Mouse (Mus musculus) limb, embryonic 15.5 days (tissue): Measurements from ENCODE around the gene Pard6b. TPM values are rescaled to one million over a fixed set of nuclear protein-coding genes. Genes with fewer than 3 reads are reported as not detected.

ENCODE experiments used
- ATAC-seq: fragments of 200-750 bp; cut with Nextera tagmentation; 2 replicates; pipeline ENCODE4 v1.8.0; 2017; ENCODE audit warnings: low read depth, moderate TSS enrichment; ENCODE audit not compliant: insufficient number of reproducible peaks, low FRiP score, low TSS enrichment
- H3K27ac ChIP-seq: fragments of 300-500 bp; sonication (generic); 2 replicates; pipeline ENCODE4 v1.5.1; 2015; ENCODE audit warnings: moderate library complexity, mild to moderate bottlenecking, inconsistent platforms
- H3K27me3 ChIP-seq: fragments of 300-500 bp; sonication (generic); 2 replicates; pipeline ENCODE4 v1.6.1; 2015; ENCODE audit warnings: inconsistent platforms
- H3K36me3 ChIP-seq: fragments of 300-500 bp; sonication (generic); 2 replicates; pipeline ENCODE4 v1.6.1; 2015; ENCODE audit warnings: inconsistent platforms
- H3K4me1 ChIP-seq: fragments of 300-500 bp; sonication (generic); 2 replicates; pipeline ENCODE4 v1.6.1; 2015; ENCODE audit warnings: inconsistent platforms
- H3K4me2 ChIP-seq: fragments of 300-500 bp; sonication (generic); 2 replicates; pipeline ENCODE4 v1.6.1; 2015; ENCODE audit warnings: mild to moderate bottlenecking, inconsistent platforms
- H3K4me3 ChIP-seq: fragments of 300-500 bp; sonication (generic); 2 replicates; pipeline ENCODE4 v1.5.1; 2015; ENCODE audit warnings: mild to moderate bottlenecking, inconsistent platforms
- H3K9ac ChIP-seq: fragments of 300-500 bp; sonication (generic); 2 replicates; pipeline ENCODE4 v1.6.1; 2015; ENCODE audit warnings: inconsistent platforms
- H3K9me3 ChIP-seq: fragments of 300-500 bp; sonication (generic); 2 replicates; pipeline ENCODE4 v1.6.1; 2016; ENCODE audit warnings: inconsistent platforms
- WGBS: fragments of 180-500 bp; shearing (Covaris S2); methylation state at CpG from one replicate; pipeline ENCODE4 v1.1.7; 2015; 5-methylcytosine and 5-hydroxymethylcytosine counted together
- polyA plus RNA-seq: library from polyadenylated mRNA; unstranded; fragments of >200 nt; fragmentation: Nextera tagmentation; extraction: Ambion mirVana; gene quantifications from 2 replicates; pipeline ENCODE4 v1.2.1, GENCODE M21; 2015

The Pard6b gene
- polyA plus RNA-seq, 1 experiment from 2014 or later = 3.8 TPM

DNA sequence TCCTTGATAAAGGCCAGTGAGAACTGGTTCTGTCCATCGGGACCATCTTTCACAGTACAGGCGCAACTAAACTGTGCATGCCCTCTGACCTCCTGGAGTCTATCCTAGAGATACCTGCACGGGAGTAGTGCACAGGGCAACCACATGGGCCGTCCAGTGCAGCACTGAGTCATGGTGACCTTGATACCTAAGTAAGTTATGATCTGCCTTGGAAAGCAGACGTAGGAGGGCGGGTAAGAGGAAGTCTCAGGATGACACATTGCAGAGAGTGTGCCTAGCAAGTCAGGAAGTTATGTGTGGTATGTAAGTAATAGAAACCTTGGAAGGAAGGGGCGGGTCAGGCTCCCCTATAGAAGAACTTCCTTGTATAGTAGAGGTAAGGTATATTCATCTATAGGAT is 15.3 kb upstream of the Pard6b start:
- Histone ChIP-seq H3K9ac (no peak overlapping the region), H3K9me3 (no peaks in the 10 kb centered on the region), H3K27me3 (no peaks in the 10 kb centered on the region), H3K4me1 (peaks cover 3% of the 10 kb centered on the region; the same call in 1 of the 2 replicates), H3K4me2 (no peak overlapping the region), H3K4me3 (no peak overlapping the region), H3K27ac (no peak overlapping the region), H3K36me3 (no peaks in the 10 kb centered on the region)
- ATAC-seq = no peak
- WGBS = 73% methylated on average over 7 of the region's 7 CpGs

- Histone ChIP-seq H3K27ac (no peak overlapping the region), H3K27me3 (no peaks in the 10 kb centered on the region), H3K4me1 (peaks cover 3% of the 10 kb centered on the region; the same call in 1 of the 2 replicates), H3K4me2 (no peak overlapping the region), H3K4me3 (no peak overlapping the region), H3K9ac (no peak overlapping the region), H3K36me3 (no peaks in the 10 kb centered on the region), H3K9me3 (no peaks in the 10 kb centered on the region)
- no peak for ATAC-seq
- 49% methylated on average over 8 of the region's 8 CpGs for WGBS
Measured at GRCm38 (mm10) chr2:168066783-168067182, 14.0 kb upstream of the Pard6b start.

DNA sequence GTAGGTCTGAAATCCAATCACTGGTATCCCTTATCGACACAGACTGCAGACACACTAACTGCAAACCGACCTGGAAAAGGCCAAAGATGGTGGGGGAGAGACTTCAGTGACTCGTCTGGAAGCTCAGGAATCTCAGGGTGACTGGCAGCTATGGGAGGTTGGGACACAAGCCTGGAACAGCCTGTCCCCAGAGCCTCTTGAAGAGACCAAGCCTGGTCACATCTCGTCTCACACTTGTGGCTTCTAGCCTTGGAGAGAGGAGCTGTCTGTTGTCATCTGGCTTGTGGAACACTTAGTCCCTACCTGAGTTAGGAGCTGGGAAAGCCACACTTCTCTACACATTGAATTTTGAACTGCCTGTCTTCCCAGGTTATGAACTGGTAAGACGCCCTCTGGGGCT is 10.4 kb upstream of the Pard6b start:
- H3K4me3 ChIP-seq = no peak overlapping the region
- H3K4me1 ChIP-seq = peaks cover 18% of the 10 kb centered on the region
- no peaks in the 10 kb centered on the region for H3K36me3 ChIP-seq
- ATAC-seq = no peak
- no peaks in the 10 kb centered on the region for H3K9me3 ChIP-seq
- no peaks in the 10 kb centered on the region for H3K27me3 ChIP-seq
- H3K4me2 ChIP-seq = no peak overlapping the region
- 66% methylated on average over 5 of the region's 5 CpGs for WGBS
- no peak overlapping the region for H3K27ac ChIP-seq
- no peak overlapping the region for H3K9ac ChIP-seq

- Histone ChIP-seq H3K4me2 (0 out of 2 replicates have a peak overlapping the region, but pooled peaks have one; percentile 5), H3K4me3 (no peak overlapping the region), H3K9ac (no peak overlapping the region), H3K27ac (peak overlapping the region; percentile 61), H3K36me3 (no peaks in the 10 kb centered on the region), H3K4me1 (peaks cover 15% of the 10 kb centered on the region), H3K27me3 (no peaks in the 10 kb centered on the region), H3K9me3 (no peaks in the 10 kb centered on the region)
- ATAC-seq = peak; percentile 73; the same call in 1 of the 2 replicates
- 4% methylated on average over 11 of the region's 12 CpGs for WGBS
Measured at GRCm38 (mm10) chr2:168072436-168073131, 8.2 kb upstream of the Pard6b start.

- no peaks in the 10 kb centered on the region for H3K36me3 ChIP-seq
- no peak overlapping the region for H3K9ac ChIP-seq
- H3K27ac ChIP-seq = no peak overlapping the region
- peaks cover 18% of the 10 kb centered on the region for H3K4me1 ChIP-seq
- 74% methylated on average over 5 of the region's 5 CpGs for WGBS
- H3K9me3 ChIP-seq = no peaks in the 10 kb centered on the region
- no peak for ATAC-seq
- H3K4me3 ChIP-seq = no peak overlapping the region
- no peaks in the 10 kb centered on the region for H3K27me3 ChIP-seq
- H3K4me2 ChIP-seq = no peak overlapping the region
Measured at GRCm38 (mm10) chr2:168073722-168074121, 7.1 kb upstream of the Pard6b start.

DNA sequence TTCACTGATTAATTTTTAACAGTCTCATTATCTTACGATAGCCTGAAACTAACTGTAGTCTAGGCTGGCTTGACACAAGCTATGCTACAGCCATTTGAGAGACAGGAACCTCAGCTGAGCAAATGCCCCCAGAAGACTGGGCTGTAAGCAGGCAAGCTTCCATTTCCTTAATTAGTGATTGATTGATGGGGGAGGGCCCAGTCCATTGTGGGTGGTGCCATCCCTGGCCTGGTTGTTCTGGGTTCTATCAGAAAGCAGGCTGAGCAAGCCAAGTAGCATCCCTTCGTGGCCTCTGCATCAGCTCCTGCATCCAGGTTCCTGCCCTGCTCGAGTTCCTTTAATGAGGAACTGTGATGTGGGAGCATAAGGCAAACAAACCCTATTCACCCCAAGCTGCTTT is 6.3 kb upstream of the Pard6b start:
- Histone ChIP-seq H3K4me2 (no peak overlapping the region), H3K9me3 (no peaks in the 10 kb centered on the region), H3K27me3 (no peaks in the 10 kb centered on the region), H3K4me1 (peaks cover 18% of the 10 kb centered on the region), H3K9ac (no peak overlapping the region), H3K4me3 (no peak overlapping the region), H3K36me3 (no peaks in the 10 kb centered on the region), H3K27ac (no peak overlapping the region)
- ATAC-seq = no peak
- WGBS = 46% methylated on average over 3 of the region's 3 CpGs

DNA sequence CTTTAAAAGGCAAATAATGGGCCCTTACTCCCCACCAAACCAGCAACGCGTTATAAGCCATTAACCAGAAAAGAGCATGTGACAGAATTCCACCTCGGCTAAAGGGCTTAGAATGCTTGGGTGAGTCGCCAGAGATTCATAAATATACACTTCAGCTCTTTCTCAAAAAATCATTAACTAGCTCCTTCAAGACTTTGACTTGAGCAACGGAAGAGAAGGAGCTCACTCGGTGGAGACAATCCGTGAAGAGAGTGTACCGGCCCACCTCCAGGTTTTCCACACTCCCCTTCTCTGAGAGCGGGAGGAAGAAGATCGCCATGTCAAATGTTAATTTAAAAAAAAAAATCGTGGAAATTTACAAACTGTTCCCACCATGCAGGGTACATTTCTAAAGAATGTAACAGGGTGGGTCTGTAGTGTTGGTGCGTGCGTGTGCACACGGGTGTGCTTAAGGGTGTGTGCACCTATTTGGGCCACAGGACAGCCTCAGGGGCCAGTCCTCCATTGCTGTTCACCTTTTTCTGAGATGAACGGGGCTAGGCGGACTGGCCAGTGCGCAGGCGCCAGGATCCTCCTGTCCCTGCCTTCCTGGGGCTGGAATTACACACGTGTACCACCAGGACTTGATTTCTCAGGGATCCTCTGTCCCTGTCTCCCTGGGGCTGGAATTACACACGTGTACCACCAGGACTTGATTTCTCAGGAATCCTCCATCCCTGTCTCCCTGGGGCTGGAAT is 3.8 kb upstream of the Pard6b start:
- Histone ChIP-seq H3K4me1 (peaks cover 36% of the 10 kb centered on the region), H3K27me3 (peaks cover 9% of the 10 kb centered on the region; the same call in 1 of the 2 replicates), H3K4me2 (no peak overlapping the region), H3K4me3 (no peak overlapping the region), H3K9ac (no peak overlapping the region), H3K27ac (no peak overlapping the region), H3K9me3 (no peaks in the 10 kb centered on the region), H3K36me3 (no peaks in the 10 kb centered on the region)
- WGBS = 69% methylated on average over 20 of the region's 20 CpGs
- ATAC-seq = no peak

DNA sequence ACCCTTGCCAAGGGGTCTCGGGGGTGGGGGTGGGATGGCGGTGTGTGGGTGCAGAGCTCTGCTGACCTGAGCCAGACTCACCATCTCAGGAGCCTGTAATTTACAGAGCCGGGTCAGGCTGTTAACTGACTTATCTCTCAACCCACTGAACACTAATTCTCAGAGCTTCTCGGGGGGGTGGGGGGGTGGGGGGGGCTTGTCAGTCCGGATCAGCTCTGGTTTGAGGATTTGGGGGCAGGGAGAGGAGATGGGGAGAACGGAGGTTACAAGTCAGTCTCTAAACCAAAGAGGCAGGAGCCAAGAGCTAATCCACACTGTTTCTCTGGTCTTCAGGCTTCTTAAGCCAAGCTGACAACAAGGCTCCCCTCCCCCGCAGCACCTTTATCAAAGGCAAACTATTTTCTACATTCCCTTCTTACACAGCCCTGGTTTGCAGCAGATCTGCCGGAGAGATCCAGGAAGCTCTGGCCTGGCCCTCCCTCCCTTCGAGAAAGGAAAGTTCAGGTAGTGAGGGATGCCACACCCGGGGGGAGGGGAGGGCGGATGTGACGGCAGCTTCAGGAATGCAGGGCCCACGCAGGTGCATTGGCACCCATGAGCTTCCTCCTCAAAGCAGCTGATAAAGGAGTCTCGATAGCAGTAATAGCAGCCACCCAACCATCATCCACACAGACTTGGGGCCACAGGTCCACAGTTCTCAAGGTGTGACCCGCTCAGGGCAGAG is 2.5 kb upstream of the Pard6b start:
- H3K4me3 ChIP-seq = no peak overlapping the region
- WGBS = 35% methylated on average over 15 of the region's 15 CpGs
- H3K4me1 ChIP-seq = peaks cover 31% of the 10 kb centered on the region
- H3K9me3 ChIP-seq = no peaks in the 10 kb centered on the region
- no peak overlapping the region for H3K9ac ChIP-seq
- ATAC-seq = no peak
- no peak overlapping the region for H3K4me2 ChIP-seq
- no peaks in the 10 kb centered on the region for H3K36me3 ChIP-seq
- peaks cover 19% of the 10 kb centered on the region for H3K27me3 ChIP-seq
- H3K27ac ChIP-seq = no peak overlapping the region

DNA sequence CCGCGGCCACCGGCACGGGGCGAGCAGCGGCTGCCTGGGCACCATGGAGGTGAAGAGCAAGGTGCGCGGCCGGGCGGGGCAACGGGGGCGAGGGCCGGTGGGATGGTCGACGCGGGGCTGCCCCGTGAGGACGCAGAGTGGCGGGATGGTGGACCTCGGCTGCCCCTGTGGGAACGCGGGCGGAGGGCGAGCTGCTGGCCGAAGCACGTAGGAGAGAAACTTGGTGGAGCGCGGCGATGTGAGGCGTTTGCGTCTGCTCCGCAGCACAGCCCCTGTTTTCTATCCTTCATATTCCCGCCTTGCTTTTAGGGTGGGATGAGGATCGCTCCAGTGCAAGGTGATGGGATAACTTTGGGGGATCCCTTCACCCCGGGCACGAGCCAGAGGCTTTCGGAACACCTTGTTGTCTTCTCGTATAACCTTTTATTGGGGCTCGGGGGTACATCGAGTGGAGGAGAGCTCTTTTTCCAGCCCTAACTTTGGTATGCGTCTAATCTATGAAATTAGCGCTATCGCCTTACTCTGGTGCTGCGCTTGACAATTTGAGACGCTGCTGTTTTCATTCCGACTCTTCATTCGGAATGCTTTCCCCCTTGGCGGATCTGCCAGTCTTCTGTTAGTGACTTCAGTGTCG is 612 bp downstream of the Pard6b start:
- Histone ChIP-seq H3K4me2 (peak overlapping the region; percentile 99), H3K9ac (peak overlapping the region; percentile 52), H3K36me3 (no peaks in the 10 kb centered on the region), H3K4me1 (peaks cover 31% of the 10 kb centered on the region), H3K9me3 (no peaks in the 10 kb centered on the region), H3K27ac (no peak overlapping the region; the same call in 1 of the 2 replicates), H3K4me3 (peak overlapping the region; percentile 76), H3K27me3 (peaks cover 19% of the 10 kb centered on the region)
- WGBS = under 1% methylated on average over 49 of the region's 49 CpGs
- ATAC-seq = no peak

DNA sequence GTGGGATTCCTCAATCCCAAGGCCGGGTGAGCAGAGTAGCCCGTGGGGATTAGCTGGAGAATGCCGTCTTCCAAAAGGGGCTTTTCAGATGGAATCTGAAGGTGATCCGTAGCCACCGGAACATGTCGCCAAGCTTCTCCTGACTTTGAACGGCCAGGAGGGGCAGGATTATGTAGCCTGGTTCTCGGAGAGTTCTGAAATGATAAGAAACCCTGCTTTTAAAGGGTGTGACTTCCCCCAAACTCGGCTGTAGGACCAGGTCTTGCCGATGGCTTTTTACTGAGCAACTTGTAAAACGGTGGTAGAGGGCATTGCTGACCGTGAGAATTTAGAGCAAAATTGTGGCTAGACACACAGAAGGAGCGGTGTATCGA is 1.1 kb downstream of the Pard6b start:
- H3K4me2 ChIP-seq = peak overlapping the region; percentile 99
- 3% methylated on average over 14 of the region's 14 CpGs for WGBS
- peaks cover 31% of the 10 kb centered on the region for H3K4me1 ChIP-seq
- H3K27ac ChIP-seq = no peak overlapping the region
- H3K4me3 ChIP-seq = peak overlapping the region; percentile 76
- H3K9ac ChIP-seq = peak overlapping the region; percentile 52; the same call in 1 of the 2 replicates
- no peaks in the 10 kb centered on the region for H3K9me3 ChIP-seq
- no peaks in the 10 kb centered on the region for H3K36me3 ChIP-seq
- H3K27me3 ChIP-seq = peaks cover 19% of the 10 kb centered on the region
- no peak for ATAC-seq

GRCm38 (mm10) chr2:168083593-168083992 is 2.8 kb downstream of the Pard6b start:
- H3K9ac ChIP-seq = no peak overlapping the region
- no peak overlapping the region for H3K4me3 ChIP-seq
- H3K9me3 ChIP-seq = no peaks in the 10 kb centered on the region
- no peak overlapping the region for H3K27ac ChIP-seq
- no peak overlapping the region for H3K4me2 ChIP-seq
- WGBS = 79% methylated on average over 2 of the region's 2 CpGs
- no peak for ATAC-seq
- no peaks in the 10 kb centered on the region for H3K36me3 ChIP-seq
- H3K4me1 ChIP-seq = peaks cover 30% of the 10 kb centered on the region
- H3K27me3 ChIP-seq = peaks cover 19% of the 10 kb centered on the region
